Mouse (Mus musculus): ENCODE measurements around the gene Fetub. TPM values are rescaled to one million over a fixed set of nuclear protein-coding genes. Genes with fewer than 3 reads are reported as not detected.
A peak's percentile ranks its signal among the peaks of the same experiment; 100 is the strongest.

The Fetub gene
- polyA plus RNA-seq, 1 experiment from 2014 or later, result not detected

GRCm38 (mm10) chr16:22909290-22909689 lies 8.8 kb upstream of the Fetub start:
- WGBS, result 87% methylated on average over 6 of the region's 6 CpGs
- Histone ChIP-seq H3K9ac (no peak overlapping the region), H3K9me3 (ENCODE audit: low read depth, low read length) (no peaks in the 10 kb centered on the region), H3K27me3 (ENCODE audit: insufficient read depth, low read length) (no peaks in the 10 kb centered on the region), H3K4me3 (ENCODE audit: low read depth, low read length) (no peak overlapping the region), H3K4me2 (no peak overlapping the region), H3K27ac (ENCODE audit: low read depth) (no peak overlapping the region), H3K4me1 (ENCODE audit: insufficient read depth) (no peaks in the 10 kb centered on the region), H3K36me3 (ENCODE audit: insufficient read depth) (no peaks in the 10 kb centered on the region)
- no peak for DNase-seq
- ATAC-seq (ENCODE audit: insufficient read depth), result no peak
- no peak for TF ChIP-seq CTCF (IDR thresholded peaks at IDR 0.05; ENCODE audit: low read depth)

- Histone ChIP-seq H3K4me3 (ENCODE audit: low read depth, low read length) (no peak overlapping the region), H3K4me2 (no peak overlapping the region), H3K36me3 (ENCODE audit: insufficient read depth) (no peaks in the 10 kb centered on the region), H3K9ac (no peak overlapping the region), H3K4me1 (ENCODE audit: insufficient read depth) (no peaks in the 10 kb centered on the region), H3K9me3 (ENCODE audit: low read depth, low read length) (no peaks in the 10 kb centered on the region), H3K27ac (ENCODE audit: low read depth) (no peak overlapping the region), H3K27me3 (ENCODE audit: insufficient read depth, low read length) (no peaks in the 10 kb centered on the region)
- DNase-seq (no peak), ATAC-seq (ENCODE audit: insufficient read depth) (no peak)
- WGBS, result 83% methylated on average over 3 of the region's 3 CpGs
- TF ChIP-seq CTCF (IDR thresholded peaks at IDR 0.05; ENCODE audit: low read depth), result no peak
These were observed 6.1 kb upstream of the Fetub start for GRCm38 (mm10) chr16:22911986-22912385.

- H3K27ac ChIP-seq (ENCODE audit: low read depth), result no peak overlapping the region
- no peak overlapping the region for H3K4me2 ChIP-seq
- H3K4me1 ChIP-seq (ENCODE audit: insufficient read depth), result no peaks in the 10 kb centered on the region
- H3K9ac ChIP-seq, result no peak overlapping the region
- no peak overlapping the region for H3K4me3 ChIP-seq (ENCODE audit: low read depth, low read length)
- no peak for DNase-seq
- no peak for ATAC-seq (ENCODE audit: insufficient read depth)
- no peak for TF ChIP-seq CTCF (IDR thresholded peaks at IDR 0.05; ENCODE audit: low read depth)
- H3K9me3 ChIP-seq (ENCODE audit: low read depth, low read length), result no peaks in the 10 kb centered on the region
- 71% methylated on average over 6 of the region's 6 CpGs for WGBS
- H3K27me3 ChIP-seq (ENCODE audit: insufficient read depth, low read length), result no peaks in the 10 kb centered on the region
- H3K36me3 ChIP-seq (ENCODE audit: insufficient read depth), result no peaks in the 10 kb centered on the region
These were observed 5.2 kb upstream of the Fetub start for GRCm38 (mm10) chr16:22912886-22913285.

- H3K4me3 ChIP-seq (ENCODE audit: low read depth, low read length), result no peak overlapping the region
- no peak for TF ChIP-seq CTCF (IDR thresholded peaks at IDR 0.05; ENCODE audit: low read depth)
- no peaks in the 10 kb centered on the region for H3K9me3 ChIP-seq (ENCODE audit: low read depth, low read length)
- ATAC-seq (ENCODE audit: insufficient read depth), result no peak
- no peaks in the 10 kb centered on the region for H3K27me3 ChIP-seq (ENCODE audit: insufficient read depth, low read length)
- H3K27ac ChIP-seq (ENCODE audit: low read depth), result no peak overlapping the region
- no peak overlapping the region for H3K9ac ChIP-seq
- DNase-seq, result no peak
- no peaks in the 10 kb centered on the region for H3K36me3 ChIP-seq (ENCODE audit: insufficient read depth)
- H3K4me1 ChIP-seq (ENCODE audit: insufficient read depth), result no peaks in the 10 kb centered on the region
- H3K4me2 ChIP-seq, result no peak overlapping the region
These were observed 3.9 kb upstream of the Fetub start for GRCm38 (mm10) chr16:22914276-22914675.

- Histone ChIP-seq H3K9me3 (ENCODE audit: low read depth, low read length) (no peaks in the 10 kb centered on the region), H3K4me3 (ENCODE audit: low read depth, low read length) (no peak overlapping the region), H3K27me3 (ENCODE audit: insufficient read depth, low read length) (no peaks in the 10 kb centered on the region), H3K27ac (ENCODE audit: low read depth) (no peak overlapping the region), H3K36me3 (ENCODE audit: insufficient read depth) (no peaks in the 10 kb centered on the region), H3K9ac (no peak overlapping the region), H3K4me2 (no peak overlapping the region), H3K4me1 (ENCODE audit: insufficient read depth) (no peaks in the 10 kb centered on the region)
- 76% methylated on average over 15 of the region's 15 CpGs for WGBS
- ATAC-seq (ENCODE audit: insufficient read depth) (no peak), DNase-seq (no peak)
- no peak for TF ChIP-seq CTCF (IDR thresholded peaks at IDR 0.05; ENCODE audit: low read depth)
These were observed 654 bp downstream of the Fetub start for GRCm38 (mm10) chr16:22918664-22919312.

GRCm38 (mm10) chr16:22919971-22920854 lies 2.1 kb downstream of the Fetub start:
- no peaks in the 10 kb centered on the region for H3K27me3 ChIP-seq (ENCODE audit: insufficient read depth, low read length)
- TF ChIP-seq CTCF (IDR thresholded peaks at IDR 0.05; ENCODE audit: low read depth), result no peak
- no peaks in the 10 kb centered on the region for H3K36me3 ChIP-seq (ENCODE audit: insufficient read depth)
- peak; percentile 70 for DNase-seq
- H3K27ac ChIP-seq (ENCODE audit: low read depth), result no peak overlapping the region
- no peak overlapping the region for H3K4me3 ChIP-seq (ENCODE audit: low read depth, low read length)
- WGBS, result 38% methylated on average over 18 of the region's 18 CpGs
- ATAC-seq (ENCODE audit: insufficient read depth), result peak; percentile 76; the same call in 1 of the 2 replicates
- no peaks in the 10 kb centered on the region for H3K9me3 ChIP-seq (ENCODE audit: low read depth, low read length)
- H3K4me2 ChIP-seq, result no peak overlapping the region
- no peaks in the 10 kb centered on the region for H3K4me1 ChIP-seq (ENCODE audit: insufficient read depth)
- no peak overlapping the region for H3K9ac ChIP-seq

GRCm38 (mm10) chr16:22921761-22922160 lies 3.6 kb downstream of the Fetub start:
- Histone ChIP-seq H3K4me3 (ENCODE audit: low read depth, low read length) (no peak overlapping the region), H3K36me3 (ENCODE audit: insufficient read depth) (no peaks in the 10 kb centered on the region), H3K27me3 (ENCODE audit: insufficient read depth, low read length) (no peaks in the 10 kb centered on the region), H3K9me3 (ENCODE audit: low read depth, low read length) (no peaks in the 10 kb centered on the region), H3K9ac (no peak overlapping the region), H3K4me2 (no peak overlapping the region), H3K27ac (ENCODE audit: low read depth) (no peak overlapping the region), H3K4me1 (ENCODE audit: insufficient read depth) (no peaks in the 10 kb centered on the region)
- TF ChIP-seq CTCF (IDR thresholded peaks at IDR 0.05; ENCODE audit: low read depth), result no peak
- 90% methylated on average over 5 of the region's 5 CpGs for WGBS
- ATAC-seq (ENCODE audit: insufficient read depth), result no peak
- DNase-seq, result no peak

Measured in lung, embryonic 14.5 days (tissue).